Mouse (Mus musculus) C2C12 (cell line): ENCODE data around the gene March4. TPM values are rescaled to one million over a fixed set of nuclear protein-coding genes. Genes with fewer than 3 reads are reported as not detected.
A peak's percentile ranks its signal among the peaks of the same experiment; 100 is the strongest.

Experiments
- H3K27me3 ChIP-seq: one replicate; pipeline ENCODE4 v1.6.1; 2011; ENCODE audit not compliant: control insufficient read depth, insufficient read depth, insufficient read length
- H3K36me3 ChIP-seq: one replicate; pipeline ENCODE4 v1.6.1; 2011; ENCODE audit not compliant: control insufficient read depth, insufficient read depth
- H3K4me3 ChIP-seq: one replicate; pipeline ENCODE4 v1.5.1; 2011; ENCODE audit warnings: mild to moderate bottlenecking, control low read depth; ENCODE audit not compliant: poor library complexity, insufficient read depth, severe bottlenecking
- H3K79me2 ChIP-seq: one replicate; pipeline ENCODE4 v1.6.1; 2011; ENCODE audit not compliant: control insufficient read depth, insufficient read depth
- H3K79me3 ChIP-seq: one replicate; pipeline ENCODE4 v1.6.1; 2011; ENCODE audit warnings: low read depth, control low read depth
- H3ac ChIP-seq: one replicate; pipeline ENCODE3; 2011; ENCODE audit warnings: low read depth; ENCODE audit not compliant: control insufficient read depth, insufficient read length
- CEBPB ChIP-seq: IDR thresholded peaks from one replicate; pipeline ENCODE4 v1.6.1; 2011; ENCODE audit warnings: low read depth, mild to moderate bottlenecking, control low read depth, moderate library complexity
- CTCF ChIP-seq: IDR thresholded peaks from one replicate; pipeline ENCODE4 v1.5.1; 2011; ENCODE audit not compliant: control insufficient read depth, insufficient read depth, insufficient read length
- FOSL1 ChIP-seq: IDR thresholded peaks from one replicate; pipeline ENCODE4 v1.8.0; 2011; ENCODE audit warnings: mild to moderate bottlenecking, low read length; ENCODE audit not compliant: poor library complexity, insufficient read depth, severe bottlenecking
- MAX ChIP-seq: IDR thresholded peaks from one replicate; pipeline ENCODE4 v1.6.1; 2011; ENCODE audit warnings: mild to moderate bottlenecking, control low read depth
- MYOD1 ChIP-seq: IDR thresholded peaks from one replicate; pipeline ENCODE4 v1.6.1; 2011; ENCODE audit warnings: low read depth; ENCODE audit not compliant: control insufficient read depth, insufficient read length
- MYOG ChIP-seq: IDR thresholded peaks from one replicate; pipeline ENCODE4 v1.6.1; 2011; ENCODE audit not compliant: control insufficient read depth, insufficient read length; ENCODE audit errors: extremely low read depth
- USF1 ChIP-seq: IDR thresholded peaks from one replicate; pipeline ENCODE4 v1.6.1; 2011; ENCODE audit warnings: low read depth, mild to moderate bottlenecking, control low read depth, moderate library complexity
- polyA plus RNA-seq: library from polyadenylated mRNA; unstranded; fragments of >200 nt; fragmentation: generic; extraction: Trizol; gene quantifications from one replicate; pipeline ENCODE4 v1.2.1, GENCODE M21; 2012; ENCODE audit warnings: missing spikeins

Gene March4
- polyA plus RNA-seq, 1 experiment, result 0.02 TPM

GRCm38 (mm10) chr1:72457652-72458051 lies 79.1 kb downstream of the March4 start:
- H3K27me3 ChIP-seq, result no peaks in the 10 kb centered on the region
- H3K79me2 ChIP-seq, result no peaks in the 10 kb centered on the region
- H3K4me3 ChIP-seq, result no peak overlapping the region
- H3ac ChIP-seq, result no peak overlapping the region
- H3K79me3 ChIP-seq, result no peaks in the 10 kb centered on the region
- H3K36me3 ChIP-seq, result no peaks in the 10 kb centered on the region
- TF ChIP-seq MYOD1 (no peak), USF1 (no peak), MYOG (no peak), FOSL1 (no peak), MAX (no peak), CEBPB (no peak), CTCF (no peak)

GRCm38 (mm10) chr1:72455923-72456322 lies 80.8 kb downstream of the March4 start:
- Histone ChIP-seq H3K79me3 (no peaks in the 10 kb centered on the region), H3K4me3 (no peak overlapping the region), H3K79me2 (no peaks in the 10 kb centered on the region), H3ac (no peak overlapping the region), H3K36me3 (no peaks in the 10 kb centered on the region), H3K27me3 (no peaks in the 10 kb centered on the region)
- no peak for TF ChIP-seq FOSL1
- TF ChIP-seq MYOD1, result no peak
- TF ChIP-seq MAX, result no peak
- no peak for TF ChIP-seq CTCF

DNA sequence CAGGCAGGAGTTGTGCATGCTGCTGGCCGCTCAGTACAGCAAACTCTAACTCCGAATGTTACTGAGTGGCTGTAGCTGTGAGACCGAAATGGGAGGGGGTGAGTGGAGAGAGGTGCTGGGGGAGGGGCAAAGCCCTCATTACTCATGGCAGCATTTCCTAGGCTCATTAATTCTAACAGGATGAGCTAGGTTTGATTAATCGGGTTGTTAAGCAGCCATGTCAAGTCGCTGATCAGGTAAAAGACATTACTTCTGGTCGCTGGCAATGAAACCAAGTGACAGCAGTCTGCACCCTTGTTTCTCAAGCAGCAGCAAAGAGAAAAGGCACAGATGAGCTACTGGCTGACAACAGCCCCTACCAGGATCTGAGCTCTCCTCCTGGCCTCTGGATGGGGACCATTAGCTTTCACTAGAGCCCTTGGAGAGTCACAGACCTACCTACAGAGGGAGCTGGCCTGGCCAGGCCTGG lies 82.0 kb downstream of the March4 start:
- TF ChIP-seq CTCF (no peak), MYOG (no peak)
- H3ac ChIP-seq, result no peak overlapping the region
- H3K27me3 ChIP-seq, result no peaks in the 10 kb centered on the region
- H3K4me3 ChIP-seq, result no peak overlapping the region
- H3K79me2 ChIP-seq, result no peaks in the 10 kb centered on the region
- H3K36me3 ChIP-seq, result no peaks in the 10 kb centered on the region
- no peaks in the 10 kb centered on the region for H3K79me3 ChIP-seq

DNA sequence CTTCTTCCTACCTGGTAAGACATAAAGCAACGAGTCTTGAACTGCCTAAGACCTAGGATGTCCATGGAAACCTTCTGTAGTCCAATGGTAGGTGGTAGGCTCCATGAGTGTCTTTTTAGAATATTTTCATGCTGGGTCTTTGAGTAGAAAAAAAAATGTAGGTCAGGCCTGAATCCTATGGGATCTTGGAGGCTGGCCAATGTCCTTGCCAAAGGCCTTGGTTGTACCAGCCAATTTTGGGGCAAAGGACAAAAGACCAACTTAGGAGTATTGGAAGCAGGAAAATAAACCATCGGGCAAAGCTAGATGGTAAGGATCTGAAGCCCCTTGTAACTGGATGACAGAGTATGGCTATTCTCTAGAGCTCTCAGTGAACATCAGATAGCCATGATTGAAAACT lies 83.9 kb downstream of the March4 start:
- no peak for TF ChIP-seq CTCF
- TF ChIP-seq MYOG, result no peak
- no peak for TF ChIP-seq CEBPB
- no peak for TF ChIP-seq MYOD1
- no peak for TF ChIP-seq USF1
- TF ChIP-seq MAX, result no peak
- no peak for TF ChIP-seq FOSL1

DNA sequence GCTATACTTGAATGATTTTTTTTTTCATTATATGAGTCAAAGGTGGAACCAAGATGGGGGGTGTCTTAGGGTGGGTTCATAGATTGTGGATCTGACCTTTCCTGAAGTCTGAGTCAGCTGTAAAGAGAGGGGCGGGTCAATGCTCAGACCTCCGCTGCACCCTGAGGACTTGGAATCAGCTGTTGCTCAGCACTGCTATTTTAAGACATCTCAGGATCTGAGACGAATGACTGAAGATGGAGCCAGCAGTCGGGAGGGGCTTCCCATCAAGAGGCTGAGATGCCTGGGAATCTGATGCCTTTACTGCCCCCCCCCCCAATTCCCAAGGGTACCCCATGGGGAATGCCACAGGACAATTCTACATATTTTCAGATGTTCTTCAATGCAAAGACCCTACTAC lies 85.9 kb downstream of the March4 start:
- no peaks in the 10 kb centered on the region for H3K27me3 ChIP-seq
- H3K36me3 ChIP-seq, result no peaks in the 10 kb centered on the region
- TF ChIP-seq MYOD1 (peak; percentile 60), CEBPB (no peak)
- no peak overlapping the region for H3ac ChIP-seq
- no peaks in the 10 kb centered on the region for H3K79me2 ChIP-seq
- no peak overlapping the region for H3K4me3 ChIP-seq
- no peaks in the 10 kb centered on the region for H3K79me3 ChIP-seq

More for the DNA sequence above, 83.9 kb downstream of the March4 start:
- no peaks in the 10 kb centered on the region for H3K36me3 ChIP-seq
- no peaks in the 10 kb centered on the region for H3K79me3 ChIP-seq
- no peak overlapping the region for H3ac ChIP-seq
- H3K27me3 ChIP-seq, result no peaks in the 10 kb centered on the region
- no peaks in the 10 kb centered on the region for H3K79me2 ChIP-seq
- no peak overlapping the region for H3K4me3 ChIP-seq

DNA sequence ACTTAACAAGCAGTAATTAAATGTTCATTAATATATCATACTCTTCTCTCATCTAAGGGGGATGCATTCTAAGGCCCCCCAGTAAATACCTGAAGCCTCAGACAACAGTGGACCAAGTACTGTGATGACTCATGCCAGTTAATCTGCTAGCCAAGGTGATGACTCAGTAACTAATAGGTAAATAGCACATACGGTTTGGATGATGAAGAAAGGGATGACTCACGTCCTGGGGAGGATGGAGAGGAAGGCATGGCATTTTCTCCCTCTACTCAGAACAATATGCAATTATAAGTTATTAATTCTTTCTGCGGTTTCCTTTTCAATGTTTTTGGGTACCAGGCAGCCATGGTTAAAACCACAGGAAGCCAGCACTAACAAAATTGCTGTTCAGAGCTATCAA lies 87.0 kb downstream of the March4 start:
- no peaks in the 10 kb centered on the region for H3K79me2 ChIP-seq
- H3K4me3 ChIP-seq, result no peak overlapping the region
- peak; percentile 97 for TF ChIP-seq FOSL1
- TF ChIP-seq MYOG, result no peak
- TF ChIP-seq CEBPB, result peak; percentile 53
- TF ChIP-seq MYOD1, result peak; percentile 28
- TF ChIP-seq USF1, result no peak
- TF ChIP-seq MAX, result peak; percentile 37
- no peak for TF ChIP-seq CTCF
- H3ac ChIP-seq, result no peak overlapping the region
- no peaks in the 10 kb centered on the region for H3K79me3 ChIP-seq
- H3K27me3 ChIP-seq, result no peaks in the 10 kb centered on the region
- no peaks in the 10 kb centered on the region for H3K36me3 ChIP-seq

DNA sequence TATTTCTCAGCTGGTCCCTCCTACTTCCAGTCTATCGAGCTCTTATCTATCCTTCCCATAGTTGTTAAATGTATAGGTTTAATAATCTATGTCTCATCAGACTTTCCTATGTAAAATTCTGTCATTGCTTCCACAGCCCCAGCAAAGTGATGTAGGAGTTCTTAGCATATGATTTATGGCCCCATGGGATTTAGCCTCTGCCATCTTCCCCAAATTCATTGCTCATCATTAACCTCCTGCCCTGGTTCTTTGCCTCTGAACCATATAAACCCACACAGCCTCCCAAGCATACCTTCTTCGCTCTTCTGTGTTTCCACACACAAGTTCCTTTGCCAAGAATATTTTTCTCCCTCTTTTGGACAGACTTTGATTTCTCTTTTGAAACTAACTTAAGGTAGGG lies 94.0 kb downstream of the March4 start:
- Histone ChIP-seq H3K36me3 (no peaks in the 10 kb centered on the region), H3ac (no peak overlapping the region), H3K27me3 (no peaks in the 10 kb centered on the region), H3K4me3 (no peak overlapping the region), H3K79me2 (no peaks in the 10 kb centered on the region), H3K79me3 (no peaks in the 10 kb centered on the region)
- TF ChIP-seq MYOG (no peak), CEBPB (no peak), MYOD1 (no peak), MAX (no peak), USF1 (no peak), FOSL1 (no peak), CTCF (no peak)
